Mouse (Mus musculus) intestine, postnatal 0 days (tissue): Measurements from ENCODE around the gene Rab8b. TPM values are rescaled to one million over a fixed set of nuclear protein-coding genes. Genes with fewer than 3 reads are reported as not detected.

Experiments
- ATAC-seq: fragments of 200-750 bp; cut with Nextera tagmentation; 2 replicates; pipeline ENCODE4 v1.8.0; 2017; ENCODE audit warnings: mild to moderate bottlenecking, moderate TSS enrichment, moderate library complexity
- H3K27ac ChIP-seq: fragments of 300-500 bp; sonication (generic); 2 replicates; pipeline ENCODE4 v1.5.1; 2014; ENCODE audit warnings: mild to moderate bottlenecking, low read depth, low read length, moderate library complexity
- H3K27me3 ChIP-seq: fragments of 300-500 bp; sonication (generic); replicated peaks from 2 replicates; pipeline ENCODE4 v1.6.1; 2014; ENCODE audit warnings: low read length, mixed read lengths; ENCODE audit not compliant: control insufficient read depth, insufficient read depth
- H3K36me3 ChIP-seq: fragments of 300-500 bp; sonication (generic); 2 replicates; pipeline ENCODE4 v1.6.1; 2014; ENCODE audit warnings: mild to moderate bottlenecking, moderate library complexity; ENCODE audit not compliant: control insufficient read depth, insufficient read depth
- H3K4me1 ChIP-seq: fragments of 300-500 bp; sonication (generic); replicated peaks from 2 replicates; pipeline ENCODE4 v1.6.1; 2014; ENCODE audit warnings: antibody characterized with exemption, low read length, mixed read lengths; ENCODE audit not compliant: control insufficient read depth, insufficient read depth
- H3K4me2 ChIP-seq: fragments of 300-500 bp; sonication (generic); replicated peaks from 2 replicates; pipeline ENCODE4 v1.6.1; 2014; ENCODE audit warnings: low read depth, mild to moderate bottlenecking, moderate library complexity
- H3K4me3 ChIP-seq: fragments of 300-500 bp; sonication (generic); 2 replicates; pipeline ENCODE4 v1.5.1; 2014; ENCODE audit warnings: low read depth, low read length
- H3K9ac ChIP-seq: fragments of 300-500 bp; sonication (generic); 2 replicates; pipeline ENCODE4 v1.6.1; 2014; ENCODE audit warnings: mild to moderate bottlenecking, low read depth, low read length
- H3K9me3 ChIP-seq: fragments of 300-500 bp; sonication (generic); 2 replicates; pipeline ENCODE4 v1.6.1; 2016; ENCODE audit warnings: mixed run types; ENCODE audit not compliant: control insufficient read depth
- CTCF ChIP-seq: sonication (generic); IDR thresholded peaks from 2 replicates; pipeline ENCODE4 v1.5.1; 2016; ENCODE audit warnings: low read depth, mild to moderate bottlenecking, control low read depth, antibody characterized with exemption, moderate library complexity
- WGBS: fragments of 180-500 bp; shearing (Covaris S2); extraction: QIAGEN DNeasy Blood & Tissue Kit; methylation state at CpG from one replicate; pipeline ENCODE4 v1.1.7; 2014; 5-methylcytosine and 5-hydroxymethylcytosine counted together
- polyA plus RNA-seq: library from polyadenylated mRNA; unstranded; fragments of >200 nt; fragmentation: Nextera tagmentation; extraction: Ambion mirVana; gene quantifications from 2 replicates; pipeline ENCODE4 v1.2.1, GENCODE M21; 2015

The Rab8b gene
- polyA plus RNA-seq, 1 experiment from 2014 or later = 16.2 TPM

DNA sequence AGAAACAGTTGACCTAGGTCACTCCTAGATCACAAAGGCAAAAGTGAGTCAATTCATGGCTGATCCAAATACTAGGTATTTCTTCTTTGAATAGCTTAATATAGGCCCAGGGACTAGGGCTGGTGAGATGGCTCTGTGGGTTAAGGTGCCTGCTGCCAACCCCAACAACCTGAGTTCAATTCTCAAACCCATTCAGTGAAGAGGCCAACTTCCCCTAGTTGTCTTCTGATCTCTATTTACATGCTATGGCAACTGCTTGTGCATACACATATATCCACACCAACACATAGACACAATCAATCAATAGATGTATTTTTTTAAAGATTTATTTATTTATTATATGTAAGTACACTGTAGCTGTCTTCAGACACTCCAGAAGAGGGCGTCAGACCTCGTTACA, 34.9 kb downstream of the Rab8b start:
- Histone ChIP-seq H3K27ac (no peak overlapping the region), H3K4me2 (no peak overlapping the region), H3K4me3 (no peak overlapping the region), H3K36me3 (no peaks in the 10 kb centered on the region), H3K9me3 (no peaks in the 10 kb centered on the region), H3K9ac (no peak overlapping the region), H3K27me3 (no peaks in the 10 kb centered on the region), H3K4me1 (peaks cover 14% of the 10 kb centered on the region; the same call in 1 of the 2 replicates)
- WGBS = 77% methylated on average over 2 of the region's 2 CpGs
- no peak for ATAC-seq
- TF ChIP-seq CTCF = no peak

DNA sequence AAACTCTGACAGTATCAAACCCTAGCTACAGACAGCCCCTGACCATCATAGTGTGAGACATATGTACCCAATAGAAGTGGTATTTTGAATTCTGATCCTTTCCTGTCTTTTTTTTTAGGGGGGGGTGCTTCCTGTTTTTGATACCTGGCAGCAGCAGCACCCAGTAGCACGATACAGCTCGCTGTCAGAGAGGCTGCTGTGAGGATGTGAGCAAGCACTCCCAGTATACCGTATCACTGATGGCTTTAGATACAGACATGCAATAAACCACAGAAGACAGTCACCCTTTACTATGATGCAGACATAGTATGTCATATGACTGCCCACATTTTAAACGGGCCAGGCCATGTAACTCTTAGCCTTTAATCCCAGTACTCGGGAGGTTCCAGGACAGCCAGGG, 36.0 kb downstream of the Rab8b start:
- Histone ChIP-seq H3K4me2 (no peak overlapping the region), H3K27ac (no peak overlapping the region), H3K9ac (no peak overlapping the region), H3K27me3 (no peaks in the 10 kb centered on the region), H3K4me1 (peaks cover 14% of the 10 kb centered on the region; the same call in 1 of the 2 replicates), H3K4me3 (no peak overlapping the region), H3K9me3 (no peaks in the 10 kb centered on the region), H3K36me3 (no peaks in the 10 kb centered on the region)
- no peak for TF ChIP-seq CTCF
- 68% methylated on average over 5 of the region's 5 CpGs for WGBS
- no peak for ATAC-seq

DNA sequence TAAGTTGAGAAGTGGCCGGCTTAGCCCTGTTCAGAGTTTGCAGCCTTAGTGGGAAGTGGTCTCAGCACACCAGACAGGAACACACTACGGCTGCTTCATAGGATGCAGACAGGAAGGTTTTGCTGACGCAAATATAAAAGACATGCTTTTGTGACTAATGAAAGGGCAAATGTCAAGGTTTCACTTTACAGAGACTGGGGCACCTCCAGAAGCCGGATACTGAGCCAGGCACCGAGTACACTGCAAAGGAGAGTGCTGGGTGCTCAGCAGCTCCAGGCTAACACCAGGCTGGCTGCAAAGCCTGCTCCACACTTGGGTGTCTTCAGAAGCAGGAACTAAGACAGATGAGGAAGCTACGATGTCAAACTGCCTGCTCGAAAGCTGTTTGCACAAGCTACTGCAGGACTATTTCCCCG, 37.1 kb downstream of the Rab8b start:
- TF ChIP-seq CTCF = no peak
- no peak overlapping the region for H3K9ac ChIP-seq
- no peaks in the 10 kb centered on the region for H3K36me3 ChIP-seq
- H3K4me2 ChIP-seq = no peak overlapping the region
- no peak overlapping the region for H3K4me3 ChIP-seq
- no peaks in the 10 kb centered on the region for H3K9me3 ChIP-seq
- 50% methylated on average over 8 of the region's 8 CpGs for WGBS
- no peak overlapping the region for H3K27ac ChIP-seq
- H3K27me3 ChIP-seq = no peaks in the 10 kb centered on the region
- peaks cover 10% of the 10 kb centered on the region; the same call in 1 of the 2 replicates for H3K4me1 ChIP-seq
- no peak for ATAC-seq

DNA sequence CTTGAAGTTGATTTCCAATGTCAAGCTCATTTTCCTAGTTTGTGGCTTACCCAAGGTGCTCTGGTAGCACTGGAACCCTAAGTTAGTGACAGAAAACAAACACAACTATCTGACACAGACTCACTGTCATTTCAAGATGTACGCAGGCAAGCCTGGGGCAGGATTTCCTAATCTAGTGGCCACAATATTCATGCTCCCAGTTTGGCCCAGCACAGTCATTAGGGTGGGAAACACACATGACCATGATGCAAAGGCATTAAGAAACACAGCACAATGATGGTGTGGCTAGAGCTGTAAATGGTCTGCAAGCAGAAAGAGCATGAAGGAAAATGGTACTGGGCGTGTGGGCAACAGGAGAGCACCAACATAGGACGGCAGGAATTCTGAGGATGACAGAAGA, 37.6 kb downstream of the Rab8b start:
- TF ChIP-seq CTCF = no peak
- Histone ChIP-seq H3K9me3 (no peaks in the 10 kb centered on the region), H3K27me3 (no peaks in the 10 kb centered on the region), H3K4me3 (no peak overlapping the region), H3K27ac (no peak overlapping the region), H3K9ac (no peak overlapping the region), H3K36me3 (no peaks in the 10 kb centered on the region), H3K4me2 (no peak overlapping the region), H3K4me1 (peaks cover 9% of the 10 kb centered on the region; the same call in 1 of the 2 replicates)
- WGBS = 80% methylated on average over 3 of the region's 3 CpGs
- no peak for ATAC-seq

DNA sequence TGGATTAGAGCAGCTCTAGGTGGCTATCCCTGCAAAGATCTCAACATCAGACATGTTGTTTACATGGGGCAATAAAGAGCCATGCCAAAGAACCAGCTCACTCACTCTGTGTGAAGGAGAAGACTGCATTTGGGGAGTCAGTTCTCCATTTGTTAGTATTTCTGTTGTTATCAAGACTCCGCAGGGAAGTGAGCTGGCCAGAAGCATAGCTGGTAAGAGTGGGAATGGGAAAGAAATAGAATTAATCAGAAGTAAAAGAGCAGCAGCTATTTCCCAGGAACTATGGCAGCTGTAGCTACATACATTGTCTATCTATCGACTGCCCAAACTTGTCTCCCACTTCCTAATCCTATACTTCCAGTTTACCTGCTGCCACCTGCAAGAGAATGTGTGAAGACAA, 38.7 kb downstream of the Rab8b start:
- TF ChIP-seq CTCF = no peak
- no peaks in the 10 kb centered on the region for H3K36me3 ChIP-seq
- no peak overlapping the region for H3K9ac ChIP-seq
- no peak overlapping the region for H3K27ac ChIP-seq
- WGBS = 79% methylated on average over 2 of the region's 2 CpGs
- H3K4me1 ChIP-seq = no peaks in the 10 kb centered on the region
- H3K27me3 ChIP-seq = no peaks in the 10 kb centered on the region
- H3K4me3 ChIP-seq = no peak overlapping the region
- no peaks in the 10 kb centered on the region for H3K9me3 ChIP-seq
- no peak overlapping the region for H3K4me2 ChIP-seq
- ATAC-seq = no peak

DNA sequence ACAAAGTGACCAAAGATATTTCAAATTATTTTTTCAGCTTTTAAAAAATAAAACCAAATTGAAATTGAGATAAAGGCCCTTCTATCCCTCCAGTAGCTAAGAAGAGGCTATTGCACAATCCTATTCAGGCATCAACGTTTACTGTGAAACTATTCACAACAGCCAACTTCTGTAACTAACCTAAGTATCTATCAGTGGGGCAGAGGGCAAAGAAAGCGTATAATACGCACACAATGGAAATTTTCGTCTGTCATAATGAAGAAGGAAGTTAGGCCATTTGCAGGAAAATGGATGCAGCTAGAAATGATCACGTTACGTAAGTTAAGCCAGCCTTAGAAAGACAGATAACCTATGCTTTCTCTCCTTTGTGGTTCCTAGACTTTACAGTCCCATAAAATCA, 40.0 kb downstream of the Rab8b start:
- 61% methylated on average over 6 of the region's 6 CpGs for WGBS
- no peak overlapping the region for H3K27ac ChIP-seq
- no peak overlapping the region for H3K4me2 ChIP-seq
- H3K4me3 ChIP-seq = no peak overlapping the region
- H3K27me3 ChIP-seq = no peaks in the 10 kb centered on the region
- H3K9me3 ChIP-seq = 0 out of 2 replicates have a peak, but pooled peaks cover 4% of the 10 kb centered on the region
- TF ChIP-seq CTCF = no peak
- ATAC-seq = no peak
- no peaks in the 10 kb centered on the region for H3K4me1 ChIP-seq
- H3K9ac ChIP-seq = no peak overlapping the region
- no peaks in the 10 kb centered on the region for H3K36me3 ChIP-seq

DNA sequence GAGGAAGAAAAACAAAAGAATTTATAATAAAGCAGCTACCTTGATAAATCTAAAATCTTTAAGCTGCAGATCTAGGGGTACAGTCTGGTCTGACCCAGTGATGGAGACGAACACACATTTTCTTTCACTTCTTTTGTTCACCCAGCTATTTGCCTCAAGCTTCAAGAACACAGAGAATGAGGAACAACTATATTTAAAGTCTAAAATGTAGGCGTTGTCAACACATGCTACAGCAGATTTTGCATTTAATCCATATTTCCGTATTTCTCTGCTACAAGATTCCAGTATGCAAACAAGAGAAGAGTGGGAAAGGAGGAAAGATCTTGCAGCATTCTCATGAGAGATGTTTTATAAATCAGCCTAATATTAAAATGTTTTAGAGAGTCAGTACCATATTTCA, 40.6 kb downstream of the Rab8b start:
- Histone ChIP-seq H3K27ac (no peak overlapping the region), H3K4me2 (no peak overlapping the region), H3K4me3 (no peak overlapping the region), H3K4me1 (no peaks in the 10 kb centered on the region), H3K36me3 (no peaks in the 10 kb centered on the region), H3K27me3 (no peaks in the 10 kb centered on the region), H3K9me3 (0 out of 2 replicates have a peak, but pooled peaks cover 4% of the 10 kb centered on the region), H3K9ac (no peak overlapping the region)
- 91% methylated on average over 3 of the region's 3 CpGs for WGBS
- no peak for TF ChIP-seq CTCF
- no peak for ATAC-seq
